Mouse (Mus musculus): ENCODE measurements around the gene Fam71e2. TPM values are rescaled to one million over a fixed set of nuclear protein-coding genes. Genes with fewer than 3 reads are reported as not detected.
A peak's percentile ranks its signal among the peaks of the same experiment; 100 is the strongest.
"Not testable (repeated sequence)": the region's sequence is repeated elsewhere in the genome, so short reads cannot be mapped to it uniquely, and the experiment has no call there.

Fam71e2 gene
- not detected in 2 replicates for polyA plus RNA-seq (2016; fragmentation: Nextera tagmentation; extraction: Ambion mirVana)

- no peak for ATAC-seq (ENCODE audit: low FRiP score)
These were observed at the start of gene Fam71e2 for GRCm38 (mm10) chr7:4771202-4771601. TSS of gene Fam71e2 (minus strand) at chr7:4771302.

GRCm38 (mm10) chr7:4816559-4816958 lies 45.5 kb upstream of the Fam71e2 start:
- Histone ChIP-seq H3K9me3 (replicated peaks) (no peaks in the 10 kb centered on the region), H3K36me3 (no peaks in the 10 kb centered on the region), H3K27ac (no peak overlapping the region), H3K4me3 (no peak overlapping the region), H3K9ac (no peak overlapping the region), H3K4me2 (replicated peaks) (no peak overlapping the region), H3K4me1 (peaks cover 5% of the 10 kb centered on the region), H3K27me3 (no peaks in the 10 kb centered on the region)
- no peak for ATAC-seq (ENCODE audit: low FRiP score)

More at GRCm38 (mm10) chr7:4771202-4771601, at the start of gene Fam71e2:
- no peaks in the 10 kb centered on the region for H3K9me3 ChIP-seq (replicated peaks)
- no peak within 1 kb of the TSS for H3K4me3 ChIP-seq
- no peak within 1 kb of the TSS for H3K9ac ChIP-seq
- H3K4me2 ChIP-seq (replicated peaks), result no peak within 1 kb of the TSS
- no peaks in the 10 kb centered on the region for H3K36me3 ChIP-seq
- 74% methylated on average over 3 of the region's 5 CpGs for WGBS
- H3K27me3 ChIP-seq, result peaks cover 18% of the 10 kb centered on the region
- H3K4me1 ChIP-seq, result no peaks in the 10 kb centered on the region
- H3K27ac ChIP-seq, result no peak within 1 kb of the TSS

GRCm38 (mm10) chr7:4813105-4813791 lies 42.1 kb upstream of the Fam71e2 start:
- Histone ChIP-seq H3K9ac (peak overlapping the region; percentile 47), H3K27me3 (no peaks in the 10 kb centered on the region), H3K4me1 (peaks cover 27% of the 10 kb centered on the region), H3K4me3 (peak overlapping the region; percentile 91), H3K9me3 (replicated peaks) (no peaks in the 10 kb centered on the region), H3K27ac (peak overlapping the region; percentile 80), H3K4me2 (replicated peaks) (peak overlapping the region; percentile 87), H3K36me3 (peaks cover 20% of the 10 kb centered on the region)
- WGBS, result 26% methylated on average over 8 of the region's 8 CpGs
- no peak for ATAC-seq (ENCODE audit: low FRiP score)

- Histone ChIP-seq H3K9ac (peak within 1 kb of the TSS; percentile 98), H3K9me3 (replicated peaks) (no peaks in the 10 kb centered on the region), H3K27ac (peak within 1 kb of the TSS; percentile 97), H3K4me2 (replicated peaks) (peak within 1 kb of the TSS; percentile 87), H3K4me3 (peak within 1 kb of the TSS; percentile 91), H3K36me3 (peaks cover 24% of the 10 kb centered on the region), H3K27me3 (no peaks in the 10 kb centered on the region), H3K4me1 (peaks cover 27% of the 10 kb centered on the region)
- peak; percentile 99 for ATAC-seq (ENCODE audit: low FRiP score)
- under 1% methylated on average over 62 of the region's 62 CpGs for WGBS
These were observed 41.4 kb upstream of the Fam71e2 start, which contains the start of gene Ube2s for GRCm38 (mm10) chr7:4812303-4813104. TSS of gene Ube2s (minus strand) at chr7:4812590.

- Histone ChIP-seq H3K4me3 (peak overlapping the region; percentile 91), H3K4me1 (peaks cover 27% of the 10 kb centered on the region), H3K9ac (peak overlapping the region; percentile 98), H3K36me3 (peaks cover 30% of the 10 kb centered on the region), H3K4me2 (replicated peaks) (peak overlapping the region; percentile 87), H3K27me3 (no peaks in the 10 kb centered on the region), H3K9me3 (replicated peaks) (no peaks in the 10 kb centered on the region), H3K27ac (peak overlapping the region; percentile 97)
- WGBS, result 2% methylated on average over 19 of the region's 36 CpGs
- no peak for ATAC-seq (ENCODE audit: low FRiP score)
These were observed 40.8 kb upstream of the Fam71e2 start for GRCm38 (mm10) chr7:4811842-4812302.

- peak overlapping the region; percentile 91 for H3K4me3 ChIP-seq
- peak overlapping the region; percentile 98 for H3K9ac ChIP-seq
- peak overlapping the region; percentile 87 for H3K4me2 ChIP-seq (replicated peaks)
- peaks cover 37% of the 10 kb centered on the region for H3K36me3 ChIP-seq
- ATAC-seq (ENCODE audit: low FRiP score); H3K27ac ChIP-seq; H3K27me3 ChIP-seq; H3K9me3 ChIP-seq (replicated peaks): not testable (repeated sequence)
- WGBS, result 41% methylated on average over 10 of the region's 10 CpGs
- H3K4me1 ChIP-seq, result peaks cover 27% of the 10 kb centered on the region
These were observed 40.0 kb upstream of the Fam71e2 start for GRCm38 (mm10) chr7:4811131-4811530.

GRCm38 (mm10) chr7:4806716-4807115 lies 35.6 kb upstream of the Fam71e2 start:
- H3K27ac ChIP-seq, result no peak overlapping the region
- peaks cover 22% of the 10 kb centered on the region for H3K4me1 ChIP-seq
- 94% methylated on average over 7 of the region's 7 CpGs for WGBS
- no peak overlapping the region for H3K4me3 ChIP-seq
- no peak for ATAC-seq (ENCODE audit: low FRiP score)
- H3K27me3 ChIP-seq, result no peaks in the 10 kb centered on the region
- no peak overlapping the region for H3K9ac ChIP-seq
- peaks cover 51% of the 10 kb centered on the region for H3K36me3 ChIP-seq
- no peaks in the 10 kb centered on the region for H3K9me3 ChIP-seq (replicated peaks)
- H3K4me2 ChIP-seq (replicated peaks), result no peak overlapping the region

- no peak for ATAC-seq (ENCODE audit: low FRiP score)
- H3K27ac ChIP-seq, result no peak overlapping the region
- H3K9me3 ChIP-seq (replicated peaks), result no peaks in the 10 kb centered on the region
- H3K4me3 ChIP-seq, result no peak overlapping the region
- H3K36me3 ChIP-seq, result peaks cover 32% of the 10 kb centered on the region
- no peaks in the 10 kb centered on the region for H3K4me1 ChIP-seq
- H3K27me3 ChIP-seq, result no peaks in the 10 kb centered on the region
- no peak overlapping the region for H3K9ac ChIP-seq
- no peak overlapping the region for H3K4me2 ChIP-seq (replicated peaks)
These were observed 31.1 kb upstream of the Fam71e2 start for GRCm38 (mm10) chr7:4802247-4802646.

GRCm38 (mm10) chr7:4795767-4796433 lies 24.8 kb upstream of the Fam71e2 start:
- 78% methylated on average over 7 of the region's 7 CpGs for WGBS
- no peak for ATAC-seq (ENCODE audit: low FRiP score)
- Histone ChIP-seq H3K27ac (no peak overlapping the region), H3K4me2 (replicated peaks) (no peak overlapping the region), H3K27me3 (no peaks in the 10 kb centered on the region; the same call in 1 of the 2 replicates), H3K9me3 (replicated peaks) (no peaks in the 10 kb centered on the region), H3K4me3 (no peak overlapping the region; the same call in 1 of the 2 replicates), H3K36me3 (peaks cover 41% of the 10 kb centered on the region), H3K4me1 (peaks cover 7% of the 10 kb centered on the region), H3K9ac (no peak overlapping the region)

- 92% methylated on average over 3 of the region's 3 CpGs for WGBS
- Histone ChIP-seq H3K9ac (no peak overlapping the region), H3K4me1 (peaks cover 7% of the 10 kb centered on the region), H3K36me3 (peaks cover 41% of the 10 kb centered on the region), H3K27ac (no peak overlapping the region), H3K4me3 (0 out of 2 replicates have a peak overlapping the region, but pooled peaks have one; percentile 84), H3K4me2 (replicated peaks) (no peak overlapping the region), H3K9me3 (replicated peaks) (no peaks in the 10 kb centered on the region), H3K27me3 (peaks cover 6% of the 10 kb centered on the region)
- ATAC-seq (ENCODE audit: low FRiP score), result no peak
These were observed 23.6 kb upstream of the Fam71e2 start for GRCm38 (mm10) chr7:4794631-4795168.

GRCm38 (mm10) chr7:4793674-4794073 lies 22.6 kb upstream of the Fam71e2 start:
- peak overlapping the region; percentile 88 for H3K4me2 ChIP-seq (replicated peaks)
- 52% methylated on average over 4 of the region's 4 CpGs for WGBS
- H3K27me3 ChIP-seq, result peaks cover 6% of the 10 kb centered on the region
- peak overlapping the region; percentile 96 for H3K9ac ChIP-seq
- H3K9me3 ChIP-seq (replicated peaks), result no peaks in the 10 kb centered on the region
- H3K4me3 ChIP-seq, result peak overlapping the region; percentile 84
- H3K27ac ChIP-seq, result peak overlapping the region; percentile 89; the same call in 1 of the 2 replicates
- H3K4me1 ChIP-seq, result peaks cover 14% of the 10 kb centered on the region
- ATAC-seq (ENCODE audit: low FRiP score), result no peak
- H3K36me3 ChIP-seq, result peaks cover 41% of the 10 kb centered on the region

- not testable (repeated sequence) for H3K27me3 ChIP-seq
- ATAC-seq (ENCODE audit: low FRiP score), result 0 out of 2 replicates have a peak, but pooled peaks have one; percentile 12
- peaks cover 41% of the 10 kb centered on the region for H3K36me3 ChIP-seq
These were observed 22.1 kb upstream of the Fam71e2 start for GRCm38 (mm10) chr7:4793248-4793647.

More at GRCm38 (mm10) chr7:4793248-4793647, 22.1 kb upstream of the Fam71e2 start:
- H3K27ac ChIP-seq, result peak overlapping the region; percentile 89
- not testable (repeated sequence) for H3K9me3 ChIP-seq (replicated peaks)
- peaks cover 18% of the 10 kb centered on the region for H3K4me1 ChIP-seq
- H3K4me3 ChIP-seq, result peak overlapping the region; percentile 84
- H3K4me2 ChIP-seq (replicated peaks), result peak overlapping the region; percentile 88
- H3K9ac ChIP-seq, result peak overlapping the region; percentile 96
- WGBS, result under 1% methylated on average over 31 of the region's 31 CpGs
